Mouse (Mus musculus) forebrain, embryonic 10.5 days (tissue): ENCODE results near the gene Tecpr2. TPM values are rescaled to one million over a fixed set of nuclear protein-coding genes. Genes with fewer than 3 reads are reported as not detected.
A peak's percentile ranks its signal among the peaks of the same experiment; 100 is the strongest.

Source experiments
- DNase-seq: peaks from one replicate; pipeline ENCODE4 v3.0.0-alpha.2; 2017; ENCODE audit warnings: low spot score; ENCODE audit errors: extremely low spot score
- H3K27ac ChIP-seq: fragments of 300-500 bp; sonication (generic); 2 replicates; pipeline ENCODE4 v1.5.1; 2016; ENCODE audit warnings: mild to moderate bottlenecking
- H3K27me3 ChIP-seq: fragments of 300-500 bp; sonication (generic); 2 replicates; pipeline ENCODE4 v1.6.1; 2016; ENCODE audit warnings: mild to moderate bottlenecking; ENCODE audit not compliant: poor library complexity, severe bottlenecking
- H3K36me3 ChIP-seq: fragments of 300-500 bp; sonication (generic); replicated peaks from 2 replicates; pipeline ENCODE4 v1.6.1; 2016; ENCODE audit warnings: mild to moderate bottlenecking, moderate library complexity
- H3K4me1 ChIP-seq: fragments of 300-500 bp; sonication (generic); 2 replicates; pipeline ENCODE4 v1.6.1; 2016
- H3K4me3 ChIP-seq: fragments of 300-500 bp; sonication (generic); 2 replicates; pipeline ENCODE4 v1.5.1; 2016; ENCODE audit warnings: mild to moderate bottlenecking, moderate library complexity
- H3K9me3 ChIP-seq: fragments of 300-500 bp; sonication (generic); 2 replicates; pipeline ENCODE4 v1.6.1; 2016; ENCODE audit warnings: mild to moderate bottlenecking, moderate library complexity
- WGBS: fragments of 180-500 bp; shearing (Covaris S2); methylation state at CpG from one replicate; pipeline ENCODE4 v1.1.7; 2016; 5-methylcytosine and 5-hydroxymethylcytosine counted together
- polyA plus RNA-seq: library from polyadenylated mRNA; unstranded; fragments of >200 nt; fragmentation: Nextera tagmentation; extraction: Ambion mirVana; gene quantifications from 2 replicates; pipeline ENCODE4 v1.2.1, GENCODE M21; 2016

Gene Tecpr2
- polyA plus RNA-seq, 1 experiment from 2014 or later = 7.2 TPM

DNA sequence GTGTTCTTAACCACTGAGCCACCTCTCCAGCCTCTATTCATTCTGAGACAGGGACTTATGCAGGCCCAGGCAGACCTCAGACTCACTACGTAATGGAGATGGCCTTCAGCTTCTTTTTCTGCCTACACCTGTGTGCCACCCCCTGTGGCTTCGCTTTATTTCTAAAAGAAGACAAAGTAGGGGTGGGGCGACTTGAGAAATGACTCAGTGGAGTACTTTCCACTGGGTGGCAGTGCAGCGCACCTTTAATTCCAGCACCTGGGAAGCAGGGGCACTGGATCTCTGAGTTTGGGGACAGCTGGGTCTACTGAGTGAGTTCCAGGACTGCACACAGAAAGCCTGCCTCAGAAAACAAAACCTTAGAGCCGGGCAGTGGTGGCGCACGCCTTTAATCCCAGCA, 6.8 kb upstream of the Tecpr2 start:
- no peak for DNase-seq
- no peaks in the 10 kb centered on the region for H3K27me3 ChIP-seq
- peaks cover 76% of the 10 kb centered on the region for H3K36me3 ChIP-seq
- H3K4me1 ChIP-seq = no peaks in the 10 kb centered on the region
- no peak overlapping the region for H3K27ac ChIP-seq
- 89% methylated on average over 7 of the region's 7 CpGs for WGBS
- no peaks in the 10 kb centered on the region for H3K9me3 ChIP-seq
- H3K4me3 ChIP-seq = no peak overlapping the region

DNA sequence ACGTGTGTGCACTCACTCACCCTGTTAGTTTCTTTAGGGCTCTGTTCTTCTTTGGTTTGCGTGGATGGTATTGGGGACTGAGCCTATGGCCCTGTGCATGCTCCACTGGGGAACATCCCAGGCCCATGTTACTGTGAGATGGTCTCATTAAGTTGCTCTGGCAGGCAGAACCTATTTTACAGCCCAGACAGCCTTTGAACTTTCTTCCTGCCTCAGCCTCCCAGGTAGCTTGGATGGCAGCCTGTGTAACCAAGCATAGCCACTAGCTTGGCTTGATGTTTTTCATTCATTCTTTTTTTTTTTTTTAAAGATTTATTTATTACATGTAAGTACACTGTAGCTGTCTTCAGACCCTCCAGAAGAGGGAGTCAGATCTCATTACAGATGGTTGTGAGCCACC, 3.8 kb upstream of the Tecpr2 start:
- WGBS = 98% methylated on average over 2 of the region's 2 CpGs
- DNase-seq = no peak
- no peaks in the 10 kb centered on the region for H3K9me3 ChIP-seq

DNA sequence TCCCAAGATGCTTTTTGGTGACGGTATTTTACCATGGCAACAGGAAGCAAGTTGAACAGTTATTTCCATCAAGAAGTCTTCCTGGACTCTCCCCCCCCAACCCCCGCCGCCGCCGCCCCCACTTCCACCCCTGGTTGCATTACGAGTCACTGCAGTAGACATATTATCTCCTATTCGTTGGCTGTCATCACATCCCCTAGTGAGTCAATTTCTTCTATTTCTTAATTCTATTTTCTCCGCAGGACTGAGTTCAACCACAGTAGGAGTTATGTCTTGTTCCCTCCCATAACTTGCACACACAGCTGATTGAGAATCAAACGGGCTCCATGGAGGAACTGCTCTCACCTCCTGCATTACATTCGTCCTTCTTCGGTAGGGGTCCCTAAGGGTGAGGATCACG, 958 bp upstream of the Tecpr2 start:
- Histone ChIP-seq H3K36me3 (peaks cover 24% of the 10 kb centered on the region), H3K9me3 (no peaks in the 10 kb centered on the region), H3K27ac (peak overlapping the region; percentile 94), H3K4me1 (peaks cover 22% of the 10 kb centered on the region), H3K27me3 (no peaks in the 10 kb centered on the region), H3K4me3 (peak overlapping the region; percentile 76)
- DNase-seq = no peak
- 52% methylated on average over 12 of the region's 12 CpGs for WGBS

More for the DNA sequence above, 3.8 kb upstream of the Tecpr2 start:
- H3K4me1 ChIP-seq = peaks cover 18% of the 10 kb centered on the region
- H3K4me3 ChIP-seq = no peak overlapping the region
- H3K27ac ChIP-seq = no peak overlapping the region
- no peaks in the 10 kb centered on the region for H3K27me3 ChIP-seq
- H3K36me3 ChIP-seq = peaks cover 52% of the 10 kb centered on the region

DNA sequence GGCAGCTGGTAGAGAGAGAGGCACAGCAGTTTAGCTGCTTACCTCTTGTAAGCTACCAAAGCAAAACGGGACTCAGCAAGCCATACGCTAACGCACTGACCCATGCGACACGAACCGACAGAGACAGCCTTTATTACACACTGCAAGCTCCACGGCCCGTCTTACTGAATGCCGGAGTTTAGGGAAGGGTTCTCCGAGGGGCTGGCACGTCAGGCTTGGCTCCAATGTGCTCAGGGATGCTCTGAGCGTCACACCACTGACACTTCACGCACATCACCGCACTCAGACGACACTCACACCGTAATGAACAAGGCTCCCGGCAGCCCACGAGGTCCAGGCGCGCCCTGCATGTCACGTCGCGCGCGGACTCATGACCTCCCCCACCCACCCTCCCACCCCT, 458 bp upstream of the Tecpr2 start:
- Histone ChIP-seq H3K9me3 (no peaks in the 10 kb centered on the region), H3K27me3 (no peaks in the 10 kb centered on the region), H3K27ac (peak overlapping the region; percentile 94), H3K4me1 (peaks cover 22% of the 10 kb centered on the region), H3K4me3 (peak overlapping the region; percentile 76), H3K36me3 (peaks cover 19% of the 10 kb centered on the region)
- WGBS = 0% methylated on average over 25 of the region's 25 CpGs
- DNase-seq = no peak

DNA sequence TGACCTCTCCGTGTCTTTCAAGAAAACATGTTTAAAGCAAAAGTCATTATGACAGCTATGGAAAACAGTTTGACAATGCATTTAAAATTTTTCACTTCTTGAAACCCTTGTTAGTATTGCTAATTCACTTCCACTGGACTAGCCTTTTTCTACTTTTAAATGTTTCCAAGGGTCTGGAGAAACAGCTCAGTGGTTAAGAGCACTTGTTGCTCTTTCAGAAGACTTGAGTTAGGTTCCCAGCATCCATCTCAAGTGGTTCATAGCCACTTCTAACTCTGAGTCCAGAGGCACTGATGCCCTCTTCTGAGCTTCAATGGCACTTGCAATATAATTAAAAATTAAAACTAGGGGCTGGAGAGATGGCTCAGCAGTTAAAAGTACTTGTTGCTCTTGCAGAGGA, 2.8 kb downstream of the Tecpr2 start:
- Histone ChIP-seq H3K4me3 (no peak overlapping the region), H3K27ac (no peak overlapping the region), H3K36me3 (peaks cover 4% of the 10 kb centered on the region), H3K27me3 (no peaks in the 10 kb centered on the region), H3K9me3 (no peaks in the 10 kb centered on the region), H3K4me1 (peaks cover 25% of the 10 kb centered on the region)
- WGBS = 92% methylated on average over 1 of the region's 1 CpGs
- no peak for DNase-seq

DNA sequence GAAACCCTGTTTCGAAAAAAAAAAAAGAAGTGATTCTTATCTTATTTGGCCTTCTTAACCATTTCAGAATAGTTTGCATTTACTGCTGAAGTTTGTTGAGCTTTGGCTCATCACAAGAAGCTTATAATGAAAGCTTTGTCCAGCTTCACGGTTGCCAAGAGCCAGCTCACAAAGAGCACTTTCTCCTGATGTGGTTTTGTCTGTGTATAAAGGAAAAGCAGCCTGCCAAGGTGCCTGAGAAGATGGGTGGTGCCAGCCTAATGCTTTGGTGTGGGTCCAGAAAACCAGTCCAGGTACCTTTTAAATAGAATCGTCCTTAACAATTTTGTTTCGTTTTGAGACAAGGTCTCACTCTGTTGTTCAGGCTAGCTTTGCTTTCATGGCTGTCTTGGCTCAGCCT, 13.0 kb downstream of the Tecpr2 start:
- Histone ChIP-seq H3K36me3 (peaks cover 11% of the 10 kb centered on the region), H3K9me3 (no peaks in the 10 kb centered on the region), H3K4me3 (no peak overlapping the region), H3K27ac (no peak overlapping the region), H3K27me3 (no peaks in the 10 kb centered on the region), H3K4me1 (no peaks in the 10 kb centered on the region)
- WGBS = 82% methylated on average over 4 of the region's 4 CpGs
- no peak for DNase-seq

DNA sequence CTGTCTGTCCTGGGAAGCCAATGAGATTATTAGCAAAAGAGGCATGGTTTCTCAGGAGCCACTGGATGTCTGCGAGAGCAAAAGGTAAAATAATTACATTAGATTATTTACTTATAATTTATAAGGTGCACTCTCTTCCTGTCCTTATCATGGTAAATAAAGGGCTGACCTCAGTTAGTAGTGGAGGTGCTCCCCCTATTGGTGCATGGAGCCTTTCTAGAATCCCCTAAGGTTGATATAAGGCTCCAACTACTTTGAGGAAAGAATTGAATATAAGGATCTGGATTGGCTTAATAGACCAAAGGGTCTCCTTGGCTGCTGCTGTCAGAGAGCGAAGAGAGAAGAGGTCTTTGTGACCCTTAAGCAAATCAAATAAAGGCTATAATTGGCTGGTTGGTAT, 14.5 kb downstream of the Tecpr2 start:
- no peaks in the 10 kb centered on the region for H3K27me3 ChIP-seq
- H3K36me3 ChIP-seq = peaks cover 6% of the 10 kb centered on the region
- no peaks in the 10 kb centered on the region for H3K4me1 ChIP-seq
- 92% methylated on average over 2 of the region's 2 CpGs for WGBS
- H3K27ac ChIP-seq = no peak overlapping the region
- no peak overlapping the region for H3K4me3 ChIP-seq
- no peaks in the 10 kb centered on the region for H3K9me3 ChIP-seq
- DNase-seq = no peak

DNA sequence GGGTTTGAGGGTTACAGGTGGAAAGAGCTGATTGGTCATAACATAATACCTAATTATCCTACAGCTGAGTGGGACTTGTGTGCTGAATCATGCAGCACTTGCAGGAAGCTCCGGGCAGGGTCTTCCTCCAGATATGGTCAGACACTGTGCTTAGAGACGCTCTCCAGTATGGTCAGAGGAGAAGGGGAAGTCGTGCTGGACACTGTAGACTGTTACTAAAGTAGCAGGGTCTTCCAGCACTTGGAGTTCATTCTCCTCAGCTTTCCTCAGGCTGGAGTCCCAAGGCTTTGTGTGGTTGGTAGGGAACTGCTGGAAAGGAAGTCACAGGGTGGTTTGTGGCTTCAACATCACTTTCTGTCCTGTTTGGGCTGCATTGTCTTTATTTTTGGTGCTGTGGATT, 18.8 kb downstream of the Tecpr2 start:
- WGBS = 82% methylated on average over 3 of the region's 3 CpGs
- no peaks in the 10 kb centered on the region for H3K4me1 ChIP-seq
- no peaks in the 10 kb centered on the region for H3K9me3 ChIP-seq
- no peak for DNase-seq
- peaks cover 13% of the 10 kb centered on the region for H3K36me3 ChIP-seq
- H3K27me3 ChIP-seq = no peaks in the 10 kb centered on the region
- no peak overlapping the region for H3K4me3 ChIP-seq
- H3K27ac ChIP-seq = no peak overlapping the region

DNA sequence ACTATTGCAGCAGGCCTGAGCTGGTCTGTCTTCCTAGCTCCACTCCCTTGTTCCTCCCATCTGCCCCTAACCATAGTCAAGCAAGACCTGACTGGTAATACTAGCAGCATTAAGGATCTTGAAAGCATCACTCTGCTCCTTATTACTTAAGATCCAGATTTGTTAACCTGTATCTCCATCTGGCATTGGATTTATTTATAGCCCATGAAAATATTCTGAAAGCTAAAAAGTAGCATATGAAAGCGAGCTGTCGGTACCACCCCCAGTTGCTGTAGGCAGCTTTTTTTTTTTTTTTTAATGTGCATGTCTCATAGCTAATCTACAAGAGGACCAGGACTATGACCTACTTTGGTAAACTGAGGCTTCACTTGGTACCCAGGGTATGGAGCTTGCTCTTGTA, 20.9 kb downstream of the Tecpr2 start:
- Histone ChIP-seq H3K4me3 (no peak overlapping the region), H3K27me3 (no peaks in the 10 kb centered on the region), H3K9me3 (no peaks in the 10 kb centered on the region), H3K27ac (no peak overlapping the region), H3K36me3 (peaks cover 23% of the 10 kb centered on the region), H3K4me1 (no peaks in the 10 kb centered on the region)
- 100% methylated on average over 2 of the region's 2 CpGs for WGBS
- DNase-seq = no peak

DNA sequence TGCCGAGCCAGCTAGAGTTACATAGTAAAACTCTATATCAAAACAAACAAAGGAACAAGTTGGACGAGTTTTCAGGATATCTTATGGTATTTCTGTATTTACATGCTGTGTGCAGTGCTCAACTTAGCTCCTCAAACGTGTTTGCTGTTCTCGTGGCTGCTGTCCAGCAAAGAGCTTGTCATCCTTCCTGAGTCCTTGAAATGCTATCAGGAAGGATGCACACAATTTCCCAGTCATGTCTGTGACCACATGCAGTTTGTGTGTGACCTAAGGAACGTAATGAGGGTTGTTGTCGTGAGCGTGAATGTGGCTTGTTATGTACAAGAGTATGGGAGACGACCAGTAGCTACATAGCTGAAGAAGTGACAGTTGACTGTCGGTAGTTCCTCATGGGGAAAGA, 26.7 kb downstream of the Tecpr2 start:
- Histone ChIP-seq H3K9me3 (no peaks in the 10 kb centered on the region), H3K36me3 (peaks cover 55% of the 10 kb centered on the region), H3K4me3 (no peak overlapping the region), H3K4me1 (no peaks in the 10 kb centered on the region), H3K27ac (no peak overlapping the region), H3K27me3 (no peaks in the 10 kb centered on the region)
- DNase-seq = no peak
- WGBS = 92% methylated on average over 9 of the region's 9 CpGs

DNA sequence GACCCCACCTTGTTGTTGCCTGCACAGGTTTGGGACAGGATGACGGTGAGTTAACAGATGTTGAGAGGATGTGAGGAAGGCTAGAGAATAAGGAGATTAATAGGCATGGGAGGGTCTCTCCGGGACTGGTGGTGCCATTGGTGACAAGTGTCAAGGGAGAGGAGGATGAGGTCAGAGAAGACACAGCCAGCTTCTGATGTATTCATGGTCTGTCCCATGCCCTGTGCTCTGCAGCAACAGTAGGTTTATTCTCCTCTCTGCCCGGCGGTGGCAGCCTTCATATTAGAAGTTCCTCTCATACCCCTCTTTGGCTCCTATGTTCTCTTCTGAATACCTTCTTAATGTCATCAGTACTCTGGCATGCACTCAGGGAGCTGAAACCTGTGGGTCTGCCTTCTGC, 31.2 kb downstream of the Tecpr2 start:
- Histone ChIP-seq H3K9me3 (no peaks in the 10 kb centered on the region), H3K27ac (no peak overlapping the region), H3K4me3 (no peak overlapping the region), H3K36me3 (peaks cover 50% of the 10 kb centered on the region), H3K27me3 (no peaks in the 10 kb centered on the region), H3K4me1 (no peaks in the 10 kb centered on the region)
- 85% methylated on average over 4 of the region's 4 CpGs for WGBS
- no peak for DNase-seq

DNA sequence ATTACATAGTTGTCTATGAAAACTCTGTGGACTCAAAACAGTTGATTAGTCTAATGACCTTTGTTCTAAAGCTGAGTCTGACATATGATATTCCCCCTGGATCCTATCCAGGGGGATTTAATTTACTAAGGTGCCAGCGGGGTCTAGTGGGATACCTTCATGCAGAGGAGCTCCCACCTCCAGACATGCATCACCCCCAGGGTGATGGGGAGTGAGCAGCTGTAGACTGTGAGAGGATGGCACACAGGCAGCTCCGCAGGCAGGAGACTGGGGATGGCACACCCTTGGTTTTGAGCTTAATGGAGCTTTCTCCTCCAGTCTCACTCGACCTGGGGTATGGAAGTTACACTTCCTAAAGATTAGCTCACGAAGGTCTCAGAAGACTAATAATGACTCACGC, 32.5 kb downstream of the Tecpr2 start:
- WGBS = 87% methylated on average over 5 of the region's 5 CpGs
- H3K36me3 ChIP-seq = peaks cover 45% of the 10 kb centered on the region
- DNase-seq = no peak
- no peaks in the 10 kb centered on the region for H3K27me3 ChIP-seq
- no peaks in the 10 kb centered on the region for H3K4me1 ChIP-seq
- no peak overlapping the region for H3K27ac ChIP-seq
- H3K9me3 ChIP-seq = no peaks in the 10 kb centered on the region
- H3K4me3 ChIP-seq = no peak overlapping the region

DNA sequence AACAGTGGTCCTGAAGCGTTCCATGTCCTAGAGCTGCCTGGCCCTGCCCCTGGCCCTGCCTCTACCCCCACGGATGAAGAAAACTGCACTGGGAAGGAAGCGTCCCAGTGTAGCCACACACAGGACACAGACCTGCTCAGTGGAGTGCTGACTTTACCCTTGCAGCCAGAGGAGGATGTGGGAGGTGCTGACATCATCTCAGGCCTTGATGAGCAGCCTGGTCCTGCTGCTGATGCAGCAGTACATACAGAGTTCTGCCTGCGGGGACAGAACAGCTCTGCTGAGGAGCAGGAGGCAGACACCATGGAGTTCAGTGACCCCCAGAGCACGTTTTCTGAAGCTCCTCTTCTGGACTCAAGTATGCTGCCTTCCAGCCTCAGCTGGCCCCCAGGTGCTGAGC, 43.8 kb downstream of the Tecpr2 start:
- peaks cover 62% of the 10 kb centered on the region for H3K36me3 ChIP-seq
- no peak for DNase-seq
- H3K4me3 ChIP-seq = no peak overlapping the region
- no peak overlapping the region for H3K27ac ChIP-seq
- peaks cover 5% of the 10 kb centered on the region; the same call in 1 of the 2 replicates for H3K4me1 ChIP-seq
- WGBS = 77% methylated on average over 5 of the region's 5 CpGs
- H3K27me3 ChIP-seq = no peaks in the 10 kb centered on the region
- H3K9me3 ChIP-seq = no peaks in the 10 kb centered on the region

DNA sequence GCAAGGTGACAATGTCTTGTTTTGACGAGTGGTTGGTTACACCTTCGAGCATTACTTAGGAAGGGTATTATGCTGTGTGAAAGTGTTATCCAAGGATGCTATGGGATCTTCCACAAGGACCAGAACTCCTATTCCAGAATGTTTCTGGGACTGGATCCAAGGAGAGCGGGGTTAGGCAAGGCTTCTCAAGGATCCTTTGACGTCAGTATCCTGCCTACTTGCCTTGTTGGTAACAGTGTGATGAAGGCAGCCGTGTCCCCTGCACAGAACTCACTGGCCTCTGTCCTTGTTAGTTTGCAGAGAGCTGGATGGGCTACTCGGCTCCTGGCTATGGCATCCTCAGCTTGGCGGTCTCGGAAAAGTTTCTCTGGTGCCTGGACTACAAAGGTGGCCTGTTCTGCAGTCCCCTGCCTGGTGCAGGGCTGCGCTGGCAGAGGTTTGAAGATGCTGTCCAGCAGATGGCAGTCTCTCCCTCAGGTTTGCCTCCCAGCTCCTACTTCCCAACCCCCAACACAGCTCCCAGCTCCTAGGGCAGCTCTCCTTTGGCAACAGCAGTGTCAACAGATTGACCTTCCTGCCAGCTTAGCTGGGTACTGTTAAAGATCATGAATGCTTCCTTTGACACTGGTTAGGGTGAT, 47.0 kb downstream of the Tecpr2 start:
- Histone ChIP-seq H3K27me3 (no peaks in the 10 kb centered on the region), H3K4me3 (no peak overlapping the region), H3K9me3 (no peaks in the 10 kb centered on the region), H3K36me3 (peaks cover 69% of the 10 kb centered on the region), H3K4me1 (peaks cover 5% of the 10 kb centered on the region; the same call in 1 of the 2 replicates), H3K27ac (no peak overlapping the region)
- WGBS = 61% methylated on average over 9 of the region's 9 CpGs
- peak; percentile 71 for DNase-seq
